Mouse (Mus musculus) hindbrain, embryonic 16.5 days (tissue): ENCODE results near the gene Gm12184. TPM values are rescaled to one million over a fixed set of nuclear protein-coding genes. Genes with fewer than 3 reads are reported as not detected.

ENCODE experiments used
- ATAC-seq: fragments of 200-750 bp; cut with Nextera tagmentation; 2 replicates; pipeline ENCODE4 v1.8.0; 2017; ENCODE audit warnings: moderate TSS enrichment, moderate library complexity
- H3K27ac ChIP-seq: fragments of 300-500 bp; sonication (generic); 2 replicates; pipeline ENCODE4 v1.5.1; 2014; ENCODE audit warnings: low read depth, mild to moderate bottlenecking, control low read depth, low read length, moderate library complexity
- H3K27me3 ChIP-seq: fragments of 300-500 bp; sonication (generic); replicated peaks from 2 replicates; pipeline ENCODE4 v1.6.1; 2014; ENCODE audit warnings: low read length; ENCODE audit not compliant: control insufficient read depth, insufficient read depth
- H3K36me3 ChIP-seq: fragments of 300-500 bp; sonication (generic); 2 replicates; pipeline ENCODE4 v1.6.1; 2014; ENCODE audit warnings: mild to moderate bottlenecking, low read length, moderate library complexity, mixed read lengths; ENCODE audit not compliant: control insufficient read depth, insufficient read depth
- H3K4me1 ChIP-seq: fragments of 300-500 bp; sonication (generic); 2 replicates; pipeline ENCODE4 v1.6.1; 2014; ENCODE audit warnings: low read depth, low read length; ENCODE audit not compliant: control insufficient read depth, insufficient read depth
- H3K4me2 ChIP-seq: fragments of 300-500 bp; sonication (generic); 2 replicates; pipeline ENCODE4 v1.6.1; 2014; ENCODE audit warnings: mild to moderate bottlenecking, low read length, control low read depth, moderate library complexity
- H3K4me3 ChIP-seq: fragments of 300-500 bp; sonication (generic); 2 replicates; pipeline ENCODE4 v1.5.1; 2014; ENCODE audit warnings: mild to moderate bottlenecking, low read length, control low read depth, moderate library complexity
- H3K9ac ChIP-seq: fragments of 300-500 bp; sonication (generic); 2 replicates; pipeline ENCODE4 v1.6.1; 2014; ENCODE audit warnings: low read depth, mild to moderate bottlenecking, control low read depth, low read length, moderate library complexity
- H3K9me3 ChIP-seq: fragments of 300-500 bp; sonication (generic); 2 replicates; pipeline ENCODE4 v1.6.1; 2014; ENCODE audit warnings: mild to moderate bottlenecking, low read length, moderate library complexity; ENCODE audit not compliant: control insufficient read depth
- WGBS: fragments of 180-500 bp; shearing (Covaris S2); extraction: QIAGEN DNeasy Blood & Tissue Kit; methylation state at CpG from one replicate; pipeline ENCODE4 v1.1.7; 2014; 5-methylcytosine and 5-hydroxymethylcytosine counted together
- polyA plus RNA-seq: library from polyadenylated mRNA; unstranded; fragments of >200 nt; fragmentation: Nextera tagmentation; extraction: Ambion mirVana; gene quantifications from 2 replicates; pipeline ENCODE4 v1.2.1, GENCODE M21; 2015

The Gm12184 gene
- polyA plus RNA-seq, 1 experiment from 2014 or later = 2.3 TPM

GRCm38 (mm10) chr11:48869380-48870110 lies 43.1 kb upstream of the Gm12184 start:
- Histone ChIP-seq H3K36me3 (no peaks in the 10 kb centered on the region), H3K9me3 (no peaks in the 10 kb centered on the region), H3K27me3 (no peaks in the 10 kb centered on the region; the same call in 1 of the 2 replicates), H3K4me2 (peak overlapping the region; percentile 21), H3K27ac (no peak overlapping the region), H3K9ac (no peak overlapping the region), H3K4me1 (peaks cover 10% of the 10 kb centered on the region; the same call in 1 of the 2 replicates), H3K4me3 (no peak overlapping the region)
- ATAC-seq = no peak
- WGBS = 77% methylated on average over 7 of the region's 7 CpGs

- H3K9ac ChIP-seq = no peak overlapping the region
- no peak for ATAC-seq
- H3K27ac ChIP-seq = no peak overlapping the region
- H3K4me1 ChIP-seq = peaks cover 4% of the 10 kb centered on the region; the same call in 1 of the 2 replicates
- 97% methylated on average over 9 of the region's 9 CpGs for WGBS
- H3K4me2 ChIP-seq = no peak overlapping the region
- no peaks in the 10 kb centered on the region for H3K9me3 ChIP-seq
- H3K27me3 ChIP-seq = no peaks in the 10 kb centered on the region
- H3K4me3 ChIP-seq = no peak overlapping the region
- H3K36me3 ChIP-seq = no peaks in the 10 kb centered on the region
Measured at GRCm38 (mm10) chr11:48866481-48866880, 40.0 kb upstream of the Gm12184 start.

GRCm38 (mm10) chr11:48863808-48864207 lies 37.4 kb upstream of the Gm12184 start:
- no peaks in the 10 kb centered on the region for H3K4me1 ChIP-seq
- no peaks in the 10 kb centered on the region for H3K27me3 ChIP-seq
- H3K4me3 ChIP-seq = no peak overlapping the region
- ATAC-seq = no peak
- no peaks in the 10 kb centered on the region for H3K9me3 ChIP-seq
- H3K9ac ChIP-seq = no peak overlapping the region
- WGBS = 86% methylated on average over 3 of the region's 3 CpGs
- no peak overlapping the region for H3K4me2 ChIP-seq
- H3K27ac ChIP-seq = no peak overlapping the region
- no peaks in the 10 kb centered on the region for H3K36me3 ChIP-seq

GRCm38 (mm10) chr11:48862784-48863319 lies 36.4 kb upstream of the Gm12184 start:
- Histone ChIP-seq H3K4me2 (no peak overlapping the region), H3K9me3 (no peaks in the 10 kb centered on the region), H3K4me3 (no peak overlapping the region), H3K27ac (no peak overlapping the region), H3K9ac (no peak overlapping the region), H3K36me3 (no peaks in the 10 kb centered on the region), H3K27me3 (no peaks in the 10 kb centered on the region), H3K4me1 (peaks cover 3% of the 10 kb centered on the region; the same call in 1 of the 2 replicates)
- no peak for ATAC-seq
- 86% methylated on average over 1 of the region's 1 CpGs for WGBS

GRCm38 (mm10) chr11:48859014-48859413 lies 32.6 kb upstream of the Gm12184 start:
- H3K9me3 ChIP-seq = no peaks in the 10 kb centered on the region
- WGBS = under 1% methylated on average over 6 of the region's 6 CpGs
- no peaks in the 10 kb centered on the region for H3K36me3 ChIP-seq
- H3K27me3 ChIP-seq = no peaks in the 10 kb centered on the region
- no peak for ATAC-seq
- H3K4me1 ChIP-seq = peaks cover 15% of the 10 kb centered on the region
- H3K9ac ChIP-seq = no peak overlapping the region
- peak overlapping the region; percentile 53 for H3K4me3 ChIP-seq
- peak overlapping the region; percentile 83 for H3K4me2 ChIP-seq
- H3K27ac ChIP-seq = no peak overlapping the region

- Histone ChIP-seq H3K27me3 (peaks cover 4% of the 10 kb centered on the region; the same call in 1 of the 2 replicates), H3K36me3 (no peaks in the 10 kb centered on the region), H3K9ac (peak overlapping the region; percentile 69), H3K9me3 (no peaks in the 10 kb centered on the region), H3K4me2 (peak overlapping the region; percentile 83), H3K4me1 (peaks cover 18% of the 10 kb centered on the region), H3K27ac (peak overlapping the region; percentile 74; the same call in 1 of the 2 replicates), H3K4me3 (peak overlapping the region; percentile 53)
- ATAC-seq = peak; percentile 68
- WGBS = under 1% methylated on average over 31 of the region's 31 CpGs
Measured at GRCm38 (mm10) chr11:48853474-48854180, 27.2 kb upstream of the Gm12184 start.

GRCm38 (mm10) chr11:48852624-48853473 lies 26.4 kb upstream of the Gm12184 start:
- 6% methylated on average over 23 of the region's 23 CpGs for WGBS

GRCm38 (mm10) chr11:48852190-48852589 lies 25.7 kb upstream of the Gm12184 start:
- WGBS = 73% methylated on average over 4 of the region's 4 CpGs
- ATAC-seq = no peak
- Histone ChIP-seq H3K27ac (no peak overlapping the region), H3K9ac (no peak overlapping the region), H3K36me3 (no peaks in the 10 kb centered on the region), H3K27me3 (peaks cover 6% of the 10 kb centered on the region; the same call in 1 of the 2 replicates), H3K4me3 (peak overlapping the region; percentile 53; the same call in 1 of the 2 replicates), H3K4me2 (peak overlapping the region; percentile 83), H3K9me3 (no peaks in the 10 kb centered on the region), H3K4me1 (peaks cover 15% of the 10 kb centered on the region)

More at GRCm38 (mm10) chr11:48852624-48853473, 26.4 kb upstream of the Gm12184 start:
- Histone ChIP-seq H3K27me3 (peaks cover 6% of the 10 kb centered on the region; the same call in 1 of the 2 replicates), H3K9ac (peak overlapping the region; percentile 69), H3K27ac (peak overlapping the region; percentile 74), H3K4me1 (peaks cover 15% of the 10 kb centered on the region), H3K36me3 (no peaks in the 10 kb centered on the region), H3K4me3 (peak overlapping the region; percentile 53), H3K4me2 (peak overlapping the region; percentile 83), H3K9me3 (no peaks in the 10 kb centered on the region)
- ATAC-seq = peak; percentile 31
